Mouse (Mus musculus) MEL (cell line): ENCODE data around the gene Rab8a. TPM values are rescaled to one million over a fixed set of nuclear protein-coding genes. Genes with fewer than 3 reads are reported as not detected.

ENCODE experiments used
- DNase-seq: peaks from one replicate; pipeline ENCODE4 v3.0.0; 2011; ENCODE audit warnings: low read depth, low spot score
- H3K27ac ChIP-seq: 2 replicates; pipeline ENCODE4 v1.5.1; 2012; ENCODE audit warnings: low read depth, mild to moderate bottlenecking, control low read depth, low read length, moderate library complexity; ENCODE audit not compliant: control insufficient read depth
- H3K27me3 ChIP-seq, 2 experiments: fragments of 150-350 bp in 1 of 2; sonication (generic) in 1 of 2; 2 replicates each; pipeline ENCODE4 v1.6.1; 2012; ENCODE audit warnings: low read length in 2 of 2, mild to moderate bottlenecking in 2 of 2, improper control_type of control experiment in 1 of 2, moderate library complexity in 1 of 2; ENCODE audit not compliant: insufficient read depth in 2 of 2, control insufficient read depth in 1 of 2
- H3K36me3 ChIP-seq, 2 experiments: 2 replicates each; pipeline ENCODE4 v1.6.1; 2012 to 2014; ENCODE audit warnings: low read length in 2 of 2, improper control_type of control experiment in 1 of 2, inconsistent platforms in 1 of 2, mild to moderate bottlenecking in 1 of 2; ENCODE audit not compliant: insufficient read depth in 2 of 2, control insufficient read depth in 1 of 2
- H3K4me1 ChIP-seq, 2 experiments: fragments of 150-350 bp in 1 of 2; sonication (generic) in 1 of 2; 2 replicates each; pipeline ENCODE4 v1.6.1; 2012; ENCODE audit warnings: low read length in 2 of 2, improper control_type of control experiment in 1 of 2, mild to moderate bottlenecking in 1 of 2; ENCODE audit not compliant: insufficient read depth in 2 of 2, control insufficient read depth in 1 of 2
- H3K4me3 ChIP-seq, 2 experiments: fragments of 150-350 bp in 1 of 2; sonication (generic) in 1 of 2; 2 replicates each; pipeline ENCODE4 v1.5.1; 2012; ENCODE audit warnings: low read depth in 2 of 2, low read length in 2 of 2, mild to moderate bottlenecking in 2 of 2, moderate library complexity in 2 of 2, control low read depth in 1 of 2, improper control_type of control experiment in 1 of 2; ENCODE audit not compliant: control insufficient read depth in 1 of 2, insufficient read depth in 1 of 2
- H3K79me2 ChIP-seq: 2 replicates; pipeline ENCODE4 v1.6.1; 2012; ENCODE audit warnings: mild to moderate bottlenecking, low read length, moderate library complexity; ENCODE audit not compliant: control insufficient read depth, poor library complexity, insufficient read depth
- H3K9ac ChIP-seq: 2 replicates; pipeline ENCODE4 v1.6.1; 2012; ENCODE audit warnings: low read depth, mild to moderate bottlenecking, control low read depth, low read length, moderate library complexity; ENCODE audit not compliant: control insufficient read depth, poor library complexity, severe bottlenecking
- H3K9me3 ChIP-seq: fragments of 150-350 bp; sonication (generic); replicated peaks from 2 replicates; pipeline ENCODE4 v1.6.1; 2012; ENCODE audit warnings: mild to moderate bottlenecking, low read length, improper control_type of control experiment, moderate library complexity; ENCODE audit not compliant: insufficient read depth
- BHLHE40 ChIP-seq: IDR thresholded peaks from 2 replicates; pipeline ENCODE4 v1.6.1; 2012; ENCODE audit warnings: low read depth, mild to moderate bottlenecking, inconsistent platforms, low read length, improper control_type of control experiment, borderline replicate concordance
- CHD1 ChIP-seq: IDR thresholded peaks from 2 replicates; pipeline ENCODE4 v1.6.1; 2012; ENCODE audit warnings: low read depth, mild to moderate bottlenecking, inconsistent platforms, low read length, improper control_type of control experiment
- E2F4 ChIP-seq: IDR thresholded peaks from 2 replicates; pipeline ENCODE4 v1.6.1; 2011; ENCODE audit warnings: low read depth, low read length, improper control_type of control experiment, borderline replicate concordance
- ELF1 ChIP-seq: IDR thresholded peaks from 2 replicates; pipeline ENCODE4 v1.6.1; 2014; ENCODE audit warnings: low read depth, mild to moderate bottlenecking, inconsistent platforms, low read length, improper control_type of control experiment, moderate library complexity
- MAFK ChIP-seq: IDR thresholded peaks from 2 replicates; pipeline ENCODE4 v1.6.1; 2011; ENCODE audit warnings: low read depth, mild to moderate bottlenecking, low read length, improper control_type of control experiment, borderline replicate concordance
- MAX ChIP-seq: IDR thresholded peaks from 2 replicates; pipeline ENCODE4 v1.6.1; 2011; ENCODE audit warnings: low read length, improper control_type of control experiment
- MEF2A ChIP-seq: IDR thresholded peaks from 2 replicates; pipeline ENCODE4 v1.6.1; 2014; ENCODE audit warnings: low read depth, mild to moderate bottlenecking, inconsistent platforms, low read length, improper control_type of control experiment; ENCODE audit not compliant: poor library complexity, insufficient replicate concordance, severe bottlenecking; ENCODE audit errors: extremely low read depth
- NELFE ChIP-seq: IDR thresholded peaks from 2 replicates; pipeline ENCODE4 v1.6.1; 2011; ENCODE audit warnings: low read depth, low read length, improper control_type of control experiment
- POLR2AphosphoS2 ChIP-seq: IDR thresholded peaks from 2 replicates; pipeline ENCODE4 v1.6.1; 2011; ENCODE audit warnings: low read length, improper control_type of control experiment
- POLR2AphosphoS5 ChIP-seq: IDR thresholded peaks from 2 replicates; pipeline ENCODE4 v1.6.1; 2012; ENCODE audit warnings: low read depth, borderline replicate concordance, mild to moderate bottlenecking, inconsistent platforms, low read length, moderate library complexity, mixed read lengths
- RCOR1 ChIP-seq: IDR thresholded peaks from 2 replicates; pipeline ENCODE4 v1.6.1; 2012; ENCODE audit warnings: low read depth, mild to moderate bottlenecking, inconsistent platforms, low read length, improper control_type of control experiment
- TCF12 ChIP-seq: IDR thresholded peaks from 2 replicates; pipeline ENCODE4 v1.6.1; 2014; ENCODE audit warnings: low read depth, mild to moderate bottlenecking, inconsistent platforms, low read length, improper control_type of control experiment, moderate library complexity
- UBTF ChIP-seq: IDR thresholded peaks from 2 replicates; pipeline ENCODE4 v1.6.1; 2012; ENCODE audit warnings: low read depth, mild to moderate bottlenecking, inconsistent platforms, low read length, improper control_type of control experiment, moderate library complexity, borderline replicate concordance; ENCODE audit not compliant: insufficient read depth
- ZC3H11A ChIP-seq: IDR thresholded peaks from 2 replicates; pipeline ENCODE4 v1.6.1; 2012; ENCODE audit warnings: low read depth, mild to moderate bottlenecking, inconsistent platforms, low read length, improper control_type of control experiment
- ZKSCAN1 ChIP-seq: IDR thresholded peaks from 2 replicates; pipeline ENCODE4 v1.6.1; 2012; ENCODE audit warnings: low read depth, mild to moderate bottlenecking, inconsistent platforms, low read length, improper control_type of control experiment, moderate library complexity
- ZNF384 ChIP-seq: IDR thresholded peaks from 2 replicates; pipeline ENCODE4 v1.6.1; 2012; ENCODE audit warnings: low read depth, mild to moderate bottlenecking, inconsistent platforms, low read length, improper control_type of control experiment
- polyA plus RNA-seq, 2 experiments: library from polyadenylated mRNA; stranded (reverse) in 1 of 2; unstranded in 1 of 2; fragments of >175 nt in 1 of 2; fragments of >200 nt in 1 of 2; gene quantifications; 2 replicates each; pipeline versions ENCODE4 v1.2.1 to v1.2.4; 2012; ENCODE audit warnings: low replicate concordance in 2 of 2, low read depth in 1 of 2; ENCODE audit not compliant: insufficient read length in 2 of 2, insufficient read depth in 1 of 2, missing spikeins in 1 of 2
- total RNA-seq: library from RNA; depleted of rRNA; stranded (reverse); fragments of 300-350 nt; gene quantifications from 2 replicates; pipeline ENCODE4 v1.2.3, GENCODE M21; 2012; rRNA removed

The Rab8a gene
- total and polyA plus RNA-seq, 3 experiments = 97.4 to 139 TPM; not detected in 1

GRCm38 (mm10) chr8:72222656-72223055, 61.7 kb downstream of the Rab8a start:
- Histone ChIP-seq H3K4me1 (peaks cover 0 to 14% of the 10 kb centered on the region in 2 experiments; a peak in 2 of 4 replicates), H3K4me3 (no peak overlapping the region), H3K27ac (no peak overlapping the region), H3K79me2 (peaks cover 23% of the 10 kb centered on the region), H3K9me3 (no peaks in the 10 kb centered on the region), H3K36me3 (peaks cover 0 to 8% of the 10 kb centered on the region in 2 experiments; a peak in 2 of 4 replicates), H3K27me3 (no peaks in the 10 kb centered on the region), H3K9ac (no peak overlapping the region)
- TF ChIP-seq CHD1 (no peak), NELFE (no peak), ZKSCAN1 (no peak), MEF2A (no peak), RCOR1 (no peak), POLR2AphosphoS5 (no peak), ZC3H11A (no peak), ELF1 (no peak), E2F4 (no peak), TCF12 (no peak), MAFK (no peak), BHLHE40 (no peak), MAX (no peak), POLR2AphosphoS2 (no peak), UBTF (no peak), ZNF384 (no peak)
- no peak for DNase-seq

Other genes with a start within 250 kb of the Rab8a start
- gene Zfp961, start 210.2 kb upstream of the Rab8a start, total RNA-seq = 28.2 and 30.6 TPM in 2 replicates
- 10 to 100 TPM in 1 of 2 experiments, not detected in 1; 26.1 TPM for gene Zfp961, start 210.2 kb upstream of the Rab8a start, polyA plus RNA-seq
- 0.08 TPM in 1 of 2 replicates, not detected in the other for gene Cyp4f18, start 151.6 kb upstream of the Rab8a start, total RNA-seq
- not detected for gene Cyp4f18, start 151.6 kb upstream of the Rab8a start, polyA plus RNA-seq
- 0.04 TPM in 1 of 2 replicates, not detected in the other for gene Olfr372, start 120.0 kb upstream of the Rab8a start, total RNA-seq
- gene Olfr372, start 120.0 kb upstream of the Rab8a start, polyA plus RNA-seq = under 1 TPM in 1 of 2 experiments, not detected in 1; 0.01 TPM
- 0.04 TPM in 1 of 2 replicates, not detected in the other for gene Olfr373, start 78.0 kb upstream of the Rab8a start, total RNA-seq
- gene Olfr373, start 78.0 kb upstream of the Rab8a start, polyA plus RNA-seq = 1 to 10 TPM in 1 of 2 experiments, not detected in 1; 1.0 TPM
- gene Olfr374, start 54.2 kb upstream of the Rab8a start, total RNA-seq = 0.08 TPM in 1 of 2 replicates, not detected in the other
- gene Olfr374, start 54.2 kb upstream of the Rab8a start, polyA plus RNA-seq = under 1 TPM in 1 of 2 experiments, not detected in 1; 0.06 TPM
- gene Tpm4, start 26.2 kb upstream of the Rab8a start, total RNA-seq = 0.12 TPM in 1 of 2 replicates, not detected in the other
- gene Tpm4, start 26.2 kb upstream of the Rab8a start, polyA plus RNA-seq = under 1 TPM in 1 of 2 experiments, not detected in 1; 0.36 TPM
- 0.04 TPM in 1 of 2 replicates, not detected in the other for gene Hsh2d, start 28.4 kb downstream of the Rab8a start, total RNA-seq
- gene Hsh2d, start 28.4 kb downstream of the Rab8a start, polyA plus RNA-seq = under 1 TPM in 1 of 2 experiments, not detected in 1; 0.13 TPM
- gene Cib3, start 51.6 kb downstream of the Rab8a start, total RNA-seq = not detected in 2 replicates
- gene Cib3, start 51.6 kb downstream of the Rab8a start, polyA plus RNA-seq = not detected
- gene Gm11034, start 52.4 kb downstream of the Rab8a start, total RNA-seq = not detected in 2 replicates
- not detected for gene Gm11034, start 52.4 kb downstream of the Rab8a start, polyA plus RNA-seq
- gene Fam32a, start 58.5 kb downstream of the Rab8a start, total RNA-seq = 42.2 and 45.5 TPM in 2 replicates
- 10 to 100 TPM in 1 of 2 experiments, not detected in 1; 45.9 TPM for gene Fam32a, start 58.5 kb downstream of the Rab8a start, polyA plus RNA-seq
- 45.7 and 47.4 TPM in 2 replicates for gene Ap1m1, start 78.8 kb downstream of the Rab8a start, total RNA-seq
- gene Ap1m1, start 78.8 kb downstream of the Rab8a start, polyA plus RNA-seq = 100 to 1,000 TPM in 1 of 2 experiments, not detected in 1; 117 TPM
- 11.4 and 11.7 TPM in 2 replicates for gene Gm10282, start 144.1 kb downstream of the Rab8a start, total RNA-seq
- 100 to 1,000 TPM in 1 of 2 experiments, not detected in 1; 133 TPM for gene Gm10282, start 144.1 kb downstream of the Rab8a start, polyA plus RNA-seq
- not detected in 2 replicates for gene Klf2, start 157.8 kb downstream of the Rab8a start, total RNA-seq
- not detected for gene Klf2, start 157.8 kb downstream of the Rab8a start, polyA plus RNA-seq